ENCODE assay signal across 9 mouse cellular contexts in genomic region chrX:11657606-11658254, GRCm38 (mm10).
DNase-seq lines count a peak whose midpoint lies in the region.
"Had no signal": no experiment of that assay in that cellular context is flagged by ENCODE, and none has a peak within 500 bp of the region (broad histone marks: within the 10 kb centered on the region; RNA-seq: fewer than 3 reads in every experiment).

No protein-coding gene starts in this region.

- peak; percentile 17 to 50 for DNase-seq in cerebellum, postnatal 10 days
- no peak for DNase-seq in cerebellum, adult 18-20 months
- peak; percentile 5 for DNase-seq in ovary, adult 18-20 months (ENCODE audit: low spot score)
- DNase-seq in ovary, postnatal 10 days (ENCODE audit: low spot score): no peak
- peak; percentile 32 to 74 for DNase-seq in kidney, postnatal 25 days
- DNase-seq in right cerebral cortex, postnatal 36 days (ENCODE audit: low spot score in 2 of 2): no peak
- no peak for DNase-seq in left cerebral cortex, adult 18-20 months (ENCODE audit: low spot score in 2 of 2)
- DNase-seq in thymus, postnatal 10 days (ENCODE audit: low spot score in 2 of 2): no peak
- DNase-seq: heart, adult 11 months had no signal

Comparison
In these comparisons a context has a peak if more than half of its experiments do, and no peak if none do; other contexts are left out.
1. DNase-seq: peak in cerebellum, postnatal 10 days (2 of 2), ovary, adult 18-20 months (single experiment) and kidney, postnatal 25 days (2 of 2); none in cerebellum, adult 18-20 months (0 of 2), ovary, postnatal 10 days (single experiment), right cerebral cortex, postnatal 36 days (0 of 2), left cerebral cortex, adult 18-20 months (0 of 2) and thymus, postnatal 10 days (0 of 2).